ENCODE assay signal across 17 mouse cellular contexts in genomic region chr4:97900256-97900944, GRCm38 (mm10).
DNase-seq lines count a peak whose midpoint lies in the region; ATAC-seq and TF ChIP-seq lines count a peak whose summit lies in the region.
"Had no signal": no experiment of that assay in that cellular context is flagged by ENCODE, and none has a peak within 500 bp of the region (broad histone marks: within the 10 kb centered on the region; RNA-seq: fewer than 3 reads in every experiment).

No protein-coding gene starts in this region.

- H3K4me1 ChIP-seq in liver, adult 2 months (ENCODE audit: control insufficient read depth, insufficient read depth, low read length) = peaks cover 11% of the 10 kb centered on the region
- no peaks in the 10 kb centered on the region for H3K4me1 ChIP-seq in liver, embryonic 11.5 days (replicated peaks; ENCODE audit: control insufficient read depth, insufficient read depth, low read length)
- H3K4me1 ChIP-seq in midbrain, postnatal 0 days (ENCODE audit: insufficient read depth, low read length) = no peaks in the 10 kb centered on the region
- H3K4me1 ChIP-seq in midbrain, embryonic 15.5 days = no peaks in the 10 kb centered on the region; the same call in 1 of the 2 replicates
- peaks cover 13% of the 10 kb centered on the region; the same call in 1 of the 2 replicates for H3K4me1 ChIP-seq in neural tube, embryonic 15.5 days
- no peaks in the 10 kb centered on the region for H3K4me1 ChIP-seq in thymus, adult 2 months (replicated peaks; ENCODE audit: control insufficient read depth, insufficient read depth, low read length)

- H3K9me3 ChIP-seq in liver, embryonic 11.5 days (ENCODE audit: control insufficient read depth, low read length) = no peaks in the 10 kb centered on the region
- no peaks in the 10 kb centered on the region for H3K9me3 ChIP-seq in midbrain, postnatal 0 days (ENCODE audit: low read length)
- no peaks in the 10 kb centered on the region for H3K9me3 ChIP-seq in midbrain, embryonic 15.5 days
- H3K9me3 ChIP-seq in neural tube, embryonic 15.5 days (replicated peaks) = no peaks in the 10 kb centered on the region
- H3K9me3 ChIP-seq: forebrain, embryonic 13.5 days; heart, embryonic 10.5 days; limb, embryonic 15.5 days; megakaryocyte, embryonic 14.5 days had no signal

- H3K27ac ChIP-seq in liver, adult 2 months (replicated peaks; ENCODE audit: insufficient read depth, low read depth, low read length) = no peak overlapping the region
- no peak overlapping the region for H3K27ac ChIP-seq in liver, embryonic 11.5 days (ENCODE audit: low read depth, low read length)
- no peak overlapping the region for H3K27ac ChIP-seq in midbrain, postnatal 0 days (ENCODE audit: low read depth, low read length)
- no peak overlapping the region for H3K27ac ChIP-seq in midbrain, embryonic 15.5 days
- H3K27ac ChIP-seq in neural tube, embryonic 15.5 days (replicated peaks) = peak overlapping the region; percentile 54; the same call in 1 of the 2 replicates
- no peak overlapping the region for H3K27ac ChIP-seq in thymus, adult 2 months (ENCODE audit: control insufficient read depth, insufficient read depth, low read length)
- H3K27ac ChIP-seq: forebrain, embryonic 13.5 days; heart, embryonic 10.5 days; limb, embryonic 15.5 days had no signal

- no peaks in the 10 kb centered on the region; the same call in 1 of the 2 replicates for H3K36me3 ChIP-seq in liver, adult 2 months (ENCODE audit: control insufficient read depth, insufficient read depth, low read length)
- no peaks in the 10 kb centered on the region for H3K36me3 ChIP-seq in liver, embryonic 11.5 days (ENCODE audit: control insufficient read depth, insufficient read depth, low read length)
- no peaks in the 10 kb centered on the region for H3K36me3 ChIP-seq in midbrain, postnatal 0 days (ENCODE audit: insufficient read depth, low read length)
- no peaks in the 10 kb centered on the region for H3K36me3 ChIP-seq in midbrain, embryonic 15.5 days (replicated peaks)
- H3K36me3 ChIP-seq in neural tube, embryonic 15.5 days = no peaks in the 10 kb centered on the region
- no peaks in the 10 kb centered on the region for H3K36me3 ChIP-seq in thymus, adult 2 months (ENCODE audit: control insufficient read depth, insufficient read depth, low read length)
- H3K36me3 ChIP-seq: heart, embryonic 10.5 days; limb, embryonic 15.5 days had no signal

- TF ChIP-seq POLR2A in liver, adult 2 months (IDR thresholded peaks at IDR 0.05; ENCODE audit: extremely low read depth, insufficient read depth, low read length) = no peak
- TF ChIP-seq POLR2A in thymus, adult 2 months (IDR thresholded peaks at IDR 0.05; ENCODE audit: control insufficient read depth, extremely low read depth, insufficient read depth, low read length, poor library complexity) = no peak

- H3K9ac ChIP-seq in liver, adult 2 months (ENCODE audit: low read depth, low read length) = no peak overlapping the region
- H3K9ac ChIP-seq in liver, embryonic 11.5 days (ENCODE audit: low read depth, low read length) = no peak overlapping the region
- no peak overlapping the region for H3K9ac ChIP-seq in midbrain, postnatal 0 days (replicated peaks; ENCODE audit: low read length, poor library complexity, severe bottlenecking)
- H3K9ac ChIP-seq in midbrain, embryonic 15.5 days = no peak overlapping the region
- H3K9ac ChIP-seq in neural tube, embryonic 15.5 days (replicated peaks) = no peak overlapping the region
- H3K9ac ChIP-seq: forebrain, embryonic 13.5 days; limb, embryonic 15.5 days had no signal

- no peak overlapping the region for H3K4me3 ChIP-seq in liver, adult 2 months (ENCODE audit: insufficient read depth, low read depth, low read length)
- H3K4me3 ChIP-seq in liver, embryonic 11.5 days (ENCODE audit: low read depth, low read length) = no peak overlapping the region
- no peak overlapping the region for H3K4me3 ChIP-seq in midbrain, postnatal 0 days (ENCODE audit: low read depth, low read length)
- no peak overlapping the region for H3K4me3 ChIP-seq in midbrain, embryonic 15.5 days
- H3K4me3 ChIP-seq in neural tube, embryonic 15.5 days (replicated peaks) = no peak overlapping the region
- no peak overlapping the region for H3K4me3 ChIP-seq in thymus, adult 2 months (ENCODE audit: control insufficient read depth, insufficient read depth, low read length)
- H3K4me3 ChIP-seq: forebrain, embryonic 13.5 days; heart, embryonic 10.5 days; limb, embryonic 15.5 days; megakaryocyte, embryonic 14.5 days had no signal

- no peak overlapping the region for H3K4me2 ChIP-seq in liver, embryonic 11.5 days
- H3K4me2 ChIP-seq in midbrain, postnatal 0 days (ENCODE audit: low read depth, low read length, poor library complexity, severe bottlenecking) = no peak overlapping the region
- H3K4me2 ChIP-seq in midbrain, embryonic 15.5 days = no peak overlapping the region
- H3K4me2 ChIP-seq in neural tube, embryonic 15.5 days = no peak overlapping the region
- H3K4me2 ChIP-seq: forebrain, embryonic 13.5 days; limb, embryonic 15.5 days had no signal

- DNase-seq in adrenal gland, postnatal 14 days = peak; percentile 55
- DNase-seq in adrenal gland, adult 2 months = no peak
- DNase-seq in liver, adult 2 months (ENCODE audit: extremely low read depth, low read depth, low spot score) = peak; percentile 82
- DNase-seq in liver, embryonic 11.5 days (ENCODE audit: low spot score) = no peak
- peak; percentile 40 for DNase-seq in midbrain, postnatal 0 days (ENCODE audit: low spot score)
- no peak for DNase-seq in thymus, adult 2 months
- DNase-seq: cerebellum, adult 2 months; right cerebral cortex, postnatal 25 days; thymus, postnatal 4 days had no signal

- no peaks in the 10 kb centered on the region for H3K27me3 ChIP-seq in liver, adult 2 months (ENCODE audit: control insufficient read depth, insufficient read depth, low read length)
- H3K27me3 ChIP-seq in liver, embryonic 11.5 days (replicated peaks; ENCODE audit: control insufficient read depth, insufficient read depth, low read length) = no peaks in the 10 kb centered on the region
- H3K27me3 ChIP-seq in midbrain, postnatal 0 days (ENCODE audit: insufficient read depth, low read length) = no peaks in the 10 kb centered on the region
- no peaks in the 10 kb centered on the region for H3K27me3 ChIP-seq in midbrain, embryonic 15.5 days (replicated peaks)
- H3K27me3 ChIP-seq in neural tube, embryonic 15.5 days (replicated peaks) = no peaks in the 10 kb centered on the region
- no peaks in the 10 kb centered on the region for H3K27me3 ChIP-seq in thymus, adult 2 months (ENCODE audit: control insufficient read depth, insufficient read depth, low read length)
- H3K27me3 ChIP-seq: forebrain, embryonic 13.5 days; limb, embryonic 15.5 days; megakaryocyte, embryonic 14.5 days; Patski had no signal

- no peak for ATAC-seq in liver, embryonic 11.5 days (replicated peaks; ENCODE audit: low FRiP score)
- no peak for ATAC-seq in midbrain, postnatal 0 days (ENCODE audit: low FRiP score)
- no peak for ATAC-seq in midbrain, embryonic 15.5 days (replicated peaks)
- no peak for ATAC-seq in neural tube, embryonic 15.5 days (ENCODE audit: low FRiP score)
- ATAC-seq: intestine, embryonic 16.5 days; Patski had no signal

- no peak for TF ChIP-seq CTCF in liver, adult 2 months (IDR thresholded peaks at IDR 0.05; ENCODE audit: low read depth, low read length)
- no peak for TF ChIP-seq CTCF in midbrain, postnatal 0 days (IDR thresholded peaks at IDR 0.05)
- no peak for TF ChIP-seq CTCF in thymus, adult 2 months (IDR thresholded peaks at IDR 0.05; ENCODE audit: borderline replicate concordance, control insufficient read depth, extremely low read depth, insufficient read depth, low read length, poor library complexity)

- H3K79me2 ChIP-seq in liver, adult 2 months (ENCODE audit: control insufficient read depth, insufficient read depth, low read length) = peaks cover 38% of the 10 kb centered on the region

- 61% methylated on average over 12 of the region's 12 CpGs for WGBS in liver, adult 2 months
- WGBS in liver, embryonic 11.5 days = 77% methylated on average over 12 of the region's 12 CpGs
- 71% methylated on average over 12 of the region's 12 CpGs for WGBS in midbrain, postnatal 0 days
- 70% methylated on average over 12 of the region's 12 CpGs for WGBS in midbrain, embryonic 15.5 days
- 68% methylated on average over 12 of the region's 12 CpGs for WGBS in neural tube, embryonic 15.5 days
- 88% methylated on average over 12 of the region's 12 CpGs for WGBS in thymus, adult 2 months

Comparison
In these comparisons a context has a peak if more than half of its experiments do, and no peak if none do; other contexts are left out.
1. DNase-seq: peak in adrenal gland, postnatal 14 days (single experiment), liver, adult 2 months (single experiment) and midbrain, postnatal 0 days (single experiment); none in adrenal gland, adult 2 months (single experiment), liver, embryonic 11.5 days (single experiment) and thymus, adult 2 months (single experiment).